Mouse (Mus musculus) yolk sac, embryonic 10.5 days (tissue): ENCODE measurements at regions not wholly inside any gene's neighbourhood (a gene's known extent, or its start where the extent isn't known, plus 50 kb on each side); places are given as distances from the start of the nearest gene placed in this dataset.

ENCODE experiments used
- DNase-seq: peaks from one replicate; pipeline ENCODE4 v3.0.0-alpha.2; 2017; ENCODE audit warnings: low spot score

GRCm38 (mm10) chr2:43455158-43455873 is 99.8 kb upstream of the Kynu start:
- no peak for DNase-seq

- no peak for DNase-seq
Measured at GRCm38 (mm10) chr2:43469161-43469560, 86.0 kb upstream of the Kynu start.

- no peak for DNase-seq
Measured at GRCm38 (mm10) chr2:43469893-43470292, 85.2 kb upstream of the Kynu start.

GRCm38 (mm10) chr2:43478494-43478893 is 76.6 kb upstream of the Kynu start:
- DNase-seq, result no peak

GRCm38 (mm10) chr2:43479871-43480270 is 75.3 kb upstream of the Kynu start:
- no peak for DNase-seq
